Mouse (Mus musculus): ENCODE results near the gene Jmjd6. TPM values are rescaled to one million over a fixed set of nuclear protein-coding genes. Genes with fewer than 3 reads are reported as not detected.

Jmjd6 gene
- total and polyA plus RNA-seq, 3 experiments, result 175 to 192 TPM; not detected in 1

GRCm38 (mm10) chr11:116849587-116849986 is 6.3 kb upstream of the Jmjd6 start:
- no peaks in the 10 kb centered on the region for H3K9me3 ChIP-seq (replicated peaks; ENCODE audit: insufficient read depth, low read length)
- H3K79me2 ChIP-seq (ENCODE audit: control insufficient read depth, insufficient read depth, low read length, poor library complexity), result peaks cover 61% of the 10 kb centered on the region
- H3K4me1 ChIP-seq (ENCODE audit: control insufficient read depth in 1 of 2, insufficient read depth in 2 of 2, low read length in 2 of 2), result peaks cover 5 to 10% of the 10 kb centered on the region in 2 experiments; a peak in 3 of 4 replicates
- peak overlapping the region in 1 of 2 experiments; percentile 5; a peak in 1 of 4 replicates for H3K4me3 ChIP-seq (ENCODE audit: control insufficient read depth in 1 of 2, insufficient read depth in 1 of 2, low read depth in 2 of 2, low read length in 2 of 2)
- H3K27ac ChIP-seq (ENCODE audit: control insufficient read depth, low read depth, low read length), result no peak overlapping the region
- TF ChIP-seq RAD21 (IDR thresholded peaks at IDR 0.05; ENCODE audit: low read depth, low read length), result no peak
- TF ChIP-seq SMC3 (IDR thresholded peaks at IDR 0.05; ENCODE audit: low read depth, low read length), result no peak
- TF ChIP-seq CTCF (IDR thresholded peaks at IDR 0.05 in 2 of 3, conservative IDR thresholded peaks at IDR 0.05 in 1 of 3; ENCODE audit: control insufficient read depth in 1 of 3, insufficient read depth in 1 of 3, low read depth in 2 of 3, low read length in 3 of 3, poor library complexity in 1 of 3, severe bottlenecking in 1 of 3), result no peak
- TF ChIP-seq TBP (IDR thresholded peaks at IDR 0.05; ENCODE audit: low read depth, low read length), result no peak
- no peak for TF ChIP-seq TCF12 (IDR thresholded peaks at IDR 0.05; ENCODE audit: low read depth, low read length)
- no peak for TF ChIP-seq EP300 (IDR thresholded peaks at IDR 0.05; ENCODE audit: low read depth in 1 of 2, low read length in 2 of 2)
- no peak for TF ChIP-seq JUND (IDR thresholded peaks at IDR 0.05; ENCODE audit: low read depth, low read length)
- TF ChIP-seq RCOR1 (IDR thresholded peaks at IDR 0.05; ENCODE audit: low read depth, low read length), result no peak
- TF ChIP-seq POLR2AphosphoS2 (IDR thresholded peaks at IDR 0.05; ENCODE audit: low read length), result peak; percentile 61; the same call in 1 of the 2 replicates
- TF ChIP-seq MXI1 (IDR thresholded peaks at IDR 0.05; ENCODE audit: low read depth, low read length), result no peak
- TF ChIP-seq TAL1 (IDR thresholded peaks at IDR 0.05; ENCODE audit: low read length), result no peak
- no peak for TF ChIP-seq HCFC1 (IDR thresholded peaks at IDR 0.05; ENCODE audit: low read depth, low read length)
- TF ChIP-seq MYC (IDR thresholded peaks at IDR 0.05; ENCODE audit: low read depth, low read length), result no peak
- peak in 1 of 2 experiments; percentile 55; a peak in 1 of 4 replicates for TF ChIP-seq POLR2A (IDR thresholded peaks at IDR 0.05; ENCODE audit: control insufficient read depth in 1 of 2, insufficient read depth in 1 of 2, low read depth in 1 of 2, low read length in 2 of 2, poor library complexity in 1 of 2)
- TF ChIP-seq CHD2 (IDR thresholded peaks at IDR 0.05; ENCODE audit: low read length), result no peak; the same call in 1 of the 2 replicates
- no peak for TF ChIP-seq MAZ (IDR thresholded peaks at IDR 0.05; ENCODE audit: low read depth, low read length)
- TF ChIP-seq BHLHE40 (IDR thresholded peaks at IDR 0.05; ENCODE audit: borderline replicate concordance, low read depth, low read length), result no peak
- no peak for TF ChIP-seq MYB (IDR thresholded peaks at IDR 0.05; ENCODE audit: low read depth, low read length)
- TF ChIP-seq SIN3A (IDR thresholded peaks at IDR 0.05; ENCODE audit: low read length), result no peak; the same call in 1 of the 2 replicates
- TF ChIP-seq NELFE (IDR thresholded peaks at IDR 0.05; ENCODE audit: low read depth, low read length), result no peak
- no peak for TF ChIP-seq MAFK (IDR thresholded peaks at IDR 0.05; ENCODE audit: borderline replicate concordance, low read depth, low read length)
- TF ChIP-seq ETS1 (IDR thresholded peaks at IDR 0.05; ENCODE audit: low read depth, low read length), result no peak
- no peak for TF ChIP-seq MAX (IDR thresholded peaks at IDR 0.05; ENCODE audit: low read length)
- no peak for TF ChIP-seq USF2 (IDR thresholded peaks at IDR 0.05; ENCODE audit: borderline replicate concordance in 1 of 2, insufficient read depth in 1 of 2, low read depth in 1 of 2, low read length in 2 of 2)
- no peak for TF ChIP-seq NRF1 (IDR thresholded peaks at IDR 0.05; ENCODE audit: insufficient read depth, low read depth, low read length, poor library complexity, severe bottlenecking)
- no peak for TF ChIP-seq E2F4 (IDR thresholded peaks at IDR 0.05; ENCODE audit: borderline replicate concordance, low read depth, low read length)
- TF ChIP-seq ZMIZ1 (IDR thresholded peaks at IDR 0.05; ENCODE audit: low read depth, low read length), result peak; percentile 50
- DNase-seq (ENCODE audit: low read depth, low spot score), result peak; percentile 36
- H3K36me3 ChIP-seq (ENCODE audit: control insufficient read depth in 1 of 2, insufficient read depth in 2 of 2, low read length in 2 of 2), result peaks cover 21 to 47% of the 10 kb centered on the region in 2 experiments
- H3K9ac ChIP-seq (ENCODE audit: control insufficient read depth, low read depth, low read length, poor library complexity, severe bottlenecking), result peak overlapping the region; percentile 22
- no peaks in the 10 kb centered on the region for H3K27me3 ChIP-seq (ENCODE audit: control insufficient read depth in 1 of 2, insufficient read depth in 2 of 2, low read length in 2 of 2)
